Mouse (Mus musculus) hindbrain, embryonic 13.5 days (tissue): ENCODE measurements at regions not wholly inside any gene's neighbourhood (a gene's known extent, or its start where the extent isn't known, plus 50 kb on each side); places are given as distances from the start of the nearest gene placed in this dataset.

Source experiments
- ATAC-seq: fragments of 200-750 bp; cut with Nextera tagmentation; 2 replicates; pipeline ENCODE4 v1.8.0; 2017; ENCODE audit warnings: moderate TSS enrichment; ENCODE audit not compliant: low FRiP score
- H3K27ac ChIP-seq: fragments of 300-500 bp; sonication (generic); 2 replicates; pipeline ENCODE4 v1.5.1; 2015; ENCODE audit warnings: inconsistent platforms, mild to moderate bottlenecking, moderate library complexity
- H3K27me3 ChIP-seq: fragments of 300-500 bp; sonication (generic); 2 replicates; pipeline ENCODE4 v1.6.1; 2015; ENCODE audit warnings: mild to moderate bottlenecking, inconsistent platforms
- H3K36me3 ChIP-seq: fragments of 300-500 bp; sonication (generic); 2 replicates; pipeline ENCODE4 v1.6.1; 2015; ENCODE audit warnings: mild to moderate bottlenecking, inconsistent platforms
- H3K4me1 ChIP-seq: fragments of 300-500 bp; sonication (generic); replicated peaks from 2 replicates; pipeline ENCODE4 v1.6.1; 2015; ENCODE audit warnings: inconsistent platforms
- H3K4me2 ChIP-seq: fragments of 300-500 bp; sonication (generic); 2 replicates; pipeline ENCODE4 v1.6.1; 2015; ENCODE audit warnings: inconsistent platforms, mild to moderate bottlenecking, moderate library complexity
- H3K4me3 ChIP-seq: fragments of 300-500 bp; sonication (generic); 2 replicates; pipeline ENCODE4 v1.5.1; 2015; ENCODE audit warnings: mild to moderate bottlenecking, inconsistent platforms
- H3K9ac ChIP-seq: fragments of 300-500 bp; sonication (generic); 2 replicates; pipeline ENCODE4 v1.6.1; 2015; ENCODE audit warnings: mild to moderate bottlenecking, inconsistent platforms
- H3K9me3 ChIP-seq: fragments of 300-500 bp; sonication (generic); 2 replicates; pipeline ENCODE4 v1.6.1; 2016; ENCODE audit warnings: inconsistent platforms
- WGBS: fragments of 180-500 bp; shearing (Covaris S2); methylation state at CpG from one replicate; pipeline ENCODE4 v1.1.7; 2015; 5-methylcytosine and 5-hydroxymethylcytosine counted together

- no peak overlapping the region for H3K4me3 ChIP-seq
- H3K4me1 ChIP-seq = no peaks in the 10 kb centered on the region
- no peak overlapping the region for H3K4me2 ChIP-seq
- H3K36me3 ChIP-seq = no peaks in the 10 kb centered on the region
- 90% methylated on average over 5 of the region's 5 CpGs for WGBS
- H3K27ac ChIP-seq = no peak overlapping the region
- no peak for ATAC-seq
- H3K9ac ChIP-seq = no peak overlapping the region
- H3K27me3 ChIP-seq = no peaks in the 10 kb centered on the region
- H3K9me3 ChIP-seq = no peaks in the 10 kb centered on the region; the same call in 1 of the 2 replicates
Observed at GRCm38 (mm10) chr1:57576066-57576753, 169.3 kb upstream of the Tyw5 start.

- no peaks in the 10 kb centered on the region; the same call in 1 of the 2 replicates for H3K9me3 ChIP-seq
- H3K4me2 ChIP-seq = no peak overlapping the region
- H3K27ac ChIP-seq = no peak overlapping the region
- no peaks in the 10 kb centered on the region for H3K36me3 ChIP-seq
- H3K4me1 ChIP-seq = no peaks in the 10 kb centered on the region
- 82% methylated on average over 3 of the region's 3 CpGs for WGBS
- ATAC-seq = no peak
- no peak overlapping the region for H3K4me3 ChIP-seq
- no peak overlapping the region for H3K9ac ChIP-seq
- no peaks in the 10 kb centered on the region for H3K27me3 ChIP-seq
Observed at GRCm38 (mm10) chr1:57579086-57579485, 172.2 kb upstream of the Tyw5 start.

DNA sequence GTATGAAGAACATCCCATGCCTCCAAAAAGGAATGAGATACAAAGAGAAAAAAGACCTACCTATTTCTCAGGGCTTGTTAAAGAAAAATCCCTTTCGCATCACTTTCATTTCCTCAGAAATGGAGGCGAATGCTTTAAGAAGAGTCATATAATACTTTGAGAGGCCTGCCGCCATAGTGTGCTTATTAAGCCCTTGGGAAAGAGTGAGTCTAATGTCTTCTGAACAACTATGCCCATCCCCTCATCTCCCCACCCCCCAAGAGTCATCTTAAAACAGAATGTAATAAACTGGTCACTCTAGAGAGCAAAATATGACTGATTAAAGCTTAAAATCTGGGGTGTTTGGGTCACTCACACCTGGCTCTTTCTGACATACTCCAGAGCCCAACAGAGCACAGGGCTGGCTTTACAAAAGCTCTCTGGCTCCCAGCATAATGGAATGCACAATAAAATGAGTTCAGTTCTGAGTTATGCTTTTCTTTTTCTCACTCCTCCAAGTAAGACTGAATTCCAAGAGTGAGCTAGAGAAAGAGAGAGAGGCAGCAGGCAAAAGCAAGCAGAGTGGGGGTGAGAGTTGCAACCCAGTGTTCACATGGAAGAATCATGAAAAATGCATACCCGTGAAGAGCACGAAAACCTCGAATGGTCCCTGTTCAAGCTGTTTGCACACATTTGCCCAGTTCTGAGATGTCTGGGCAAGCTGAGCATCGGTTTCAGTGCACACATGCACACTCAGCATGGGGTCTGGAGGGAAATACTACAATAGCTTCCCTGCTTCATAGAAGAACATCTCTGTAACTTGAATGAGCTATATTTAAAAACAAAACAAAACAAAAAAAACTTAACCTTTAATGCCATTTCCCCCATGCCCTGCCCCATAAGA, 180.0 kb upstream of the Spats2l start:
- Histone ChIP-seq H3K27me3 (no peaks in the 10 kb centered on the region), H3K27ac (peak overlapping the region; percentile 30; the same call in 1 of the 2 replicates), H3K4me2 (no peak overlapping the region), H3K9ac (no peak overlapping the region), H3K4me1 (peaks cover 13% of the 10 kb centered on the region), H3K4me3 (no peak overlapping the region), H3K36me3 (no peaks in the 10 kb centered on the region), H3K9me3 (peaks cover 2% of the 10 kb centered on the region; the same call in 1 of the 2 replicates)
- 79% methylated on average over 7 of the region's 7 CpGs for WGBS
- no peak for ATAC-seq

DNA sequence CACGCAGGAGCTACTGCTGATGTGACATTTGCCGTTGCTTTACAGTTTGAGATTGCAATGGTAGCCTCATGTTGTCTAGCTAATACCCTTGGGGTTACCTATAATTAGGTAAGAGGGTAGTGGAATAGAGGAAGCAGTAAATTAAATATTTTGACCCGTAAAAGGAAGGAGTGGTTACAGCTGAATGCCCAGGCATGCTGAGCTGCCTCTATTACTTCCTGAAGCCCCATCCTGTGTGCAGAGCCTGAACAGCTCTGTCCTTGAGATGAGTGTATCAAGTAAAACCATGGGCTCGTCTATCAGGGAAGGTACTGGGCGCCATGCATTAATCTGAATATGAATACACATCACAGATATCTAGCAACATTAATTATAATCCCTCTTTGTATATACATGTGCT, 179.1 kb upstream of the Spats2l start:
- WGBS = 51% methylated on average over 5 of the region's 5 CpGs
- ATAC-seq = peak; percentile 57; the same call in 1 of the 2 replicates
- H3K27me3 ChIP-seq = no peaks in the 10 kb centered on the region

GRCm38 (mm10) chr1:57600951-57601350, 173.0 kb upstream of the Spats2l start:
- H3K27ac ChIP-seq = no peak overlapping the region
- no peak overlapping the region for H3K9ac ChIP-seq
- 56% methylated on average over 2 of the region's 2 CpGs for WGBS
- no peaks in the 10 kb centered on the region for H3K4me1 ChIP-seq
- no peaks in the 10 kb centered on the region for H3K9me3 ChIP-seq
- no peak overlapping the region for H3K4me2 ChIP-seq
- no peak for ATAC-seq
- H3K36me3 ChIP-seq = no peaks in the 10 kb centered on the region
- no peaks in the 10 kb centered on the region for H3K27me3 ChIP-seq
- H3K4me3 ChIP-seq = no peak overlapping the region

More for the DNA sequence above, 179.1 kb upstream of the Spats2l start:
- peaks cover 13% of the 10 kb centered on the region for H3K4me1 ChIP-seq
- H3K9ac ChIP-seq = no peak overlapping the region
- H3K27ac ChIP-seq = no peak overlapping the region
- no peaks in the 10 kb centered on the region for H3K36me3 ChIP-seq
- H3K4me3 ChIP-seq = no peak overlapping the region
- no peak overlapping the region for H3K4me2 ChIP-seq
- no peaks in the 10 kb centered on the region for H3K9me3 ChIP-seq

DNA sequence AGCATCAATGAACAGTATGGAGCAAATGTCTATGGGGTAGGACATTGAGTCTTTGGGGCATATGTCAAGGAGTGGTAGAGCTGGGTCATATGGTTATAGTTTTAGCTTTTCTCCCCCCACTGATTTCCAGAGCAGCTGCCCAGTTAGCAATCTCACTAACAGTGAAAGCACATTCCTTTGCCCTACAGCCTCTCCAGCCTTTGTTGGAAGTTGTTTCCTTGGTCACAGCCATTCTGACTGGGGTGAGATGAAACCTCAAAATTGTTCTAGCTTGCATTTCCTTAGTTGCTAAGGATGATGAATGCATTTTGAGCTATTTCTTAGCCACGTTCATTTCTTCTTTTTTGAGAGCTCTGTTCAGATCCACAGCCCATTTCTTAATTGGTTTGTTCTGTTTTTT, 168.4 kb upstream of the Spats2l start:
- Histone ChIP-seq H3K4me1 (peaks cover 12% of the 10 kb centered on the region), H3K4me2 (no peak overlapping the region), H3K9me3 (no peaks in the 10 kb centered on the region), H3K27me3 (no peaks in the 10 kb centered on the region), H3K36me3 (no peaks in the 10 kb centered on the region), H3K4me3 (no peak overlapping the region), H3K27ac (no peak overlapping the region), H3K9ac (no peak overlapping the region)
- ATAC-seq = no peak
- WGBS = 76% methylated on average over 1 of the region's 1 CpGs

GRCm38 (mm10) chr1:57606060-57606683, 167.8 kb upstream of the Spats2l start:
- Histone ChIP-seq H3K4me3 (no peak overlapping the region), H3K4me2 (no peak overlapping the region), H3K4me1 (peaks cover 12% of the 10 kb centered on the region), H3K27me3 (no peaks in the 10 kb centered on the region), H3K9me3 (no peaks in the 10 kb centered on the region), H3K36me3 (no peaks in the 10 kb centered on the region), H3K9ac (no peak overlapping the region), H3K27ac (no peak overlapping the region)
- 79% methylated on average over 4 of the region's 4 CpGs for WGBS
- ATAC-seq = no peak

DNA sequence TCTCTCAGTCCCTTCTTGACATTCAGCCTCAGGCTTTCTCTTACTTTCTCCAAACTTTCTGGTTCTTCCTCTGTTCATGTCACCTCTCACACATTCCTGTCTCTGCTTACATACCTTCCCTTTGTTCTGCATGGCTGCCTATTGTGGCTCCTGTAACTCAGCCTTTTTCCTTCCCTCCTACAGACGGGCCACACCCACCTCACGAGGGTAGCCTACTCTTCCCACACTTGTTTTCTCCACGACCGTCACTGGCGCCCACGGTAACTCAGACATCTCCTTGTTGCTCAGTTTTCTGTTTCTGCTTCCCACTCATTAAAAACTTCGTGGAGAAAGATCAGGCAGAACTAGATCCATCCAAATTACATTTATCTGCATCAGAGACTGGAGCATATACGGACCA, 166.9 kb upstream of the Spats2l start:
- Histone ChIP-seq H3K36me3 (no peaks in the 10 kb centered on the region), H3K4me2 (no peak overlapping the region), H3K27me3 (no peaks in the 10 kb centered on the region), H3K4me3 (no peak overlapping the region), H3K9me3 (no peaks in the 10 kb centered on the region), H3K9ac (no peak overlapping the region), H3K27ac (no peak overlapping the region), H3K4me1 (peaks cover 15% of the 10 kb centered on the region)
- no peak for ATAC-seq
- 67% methylated on average over 8 of the region's 8 CpGs for WGBS

DNA sequence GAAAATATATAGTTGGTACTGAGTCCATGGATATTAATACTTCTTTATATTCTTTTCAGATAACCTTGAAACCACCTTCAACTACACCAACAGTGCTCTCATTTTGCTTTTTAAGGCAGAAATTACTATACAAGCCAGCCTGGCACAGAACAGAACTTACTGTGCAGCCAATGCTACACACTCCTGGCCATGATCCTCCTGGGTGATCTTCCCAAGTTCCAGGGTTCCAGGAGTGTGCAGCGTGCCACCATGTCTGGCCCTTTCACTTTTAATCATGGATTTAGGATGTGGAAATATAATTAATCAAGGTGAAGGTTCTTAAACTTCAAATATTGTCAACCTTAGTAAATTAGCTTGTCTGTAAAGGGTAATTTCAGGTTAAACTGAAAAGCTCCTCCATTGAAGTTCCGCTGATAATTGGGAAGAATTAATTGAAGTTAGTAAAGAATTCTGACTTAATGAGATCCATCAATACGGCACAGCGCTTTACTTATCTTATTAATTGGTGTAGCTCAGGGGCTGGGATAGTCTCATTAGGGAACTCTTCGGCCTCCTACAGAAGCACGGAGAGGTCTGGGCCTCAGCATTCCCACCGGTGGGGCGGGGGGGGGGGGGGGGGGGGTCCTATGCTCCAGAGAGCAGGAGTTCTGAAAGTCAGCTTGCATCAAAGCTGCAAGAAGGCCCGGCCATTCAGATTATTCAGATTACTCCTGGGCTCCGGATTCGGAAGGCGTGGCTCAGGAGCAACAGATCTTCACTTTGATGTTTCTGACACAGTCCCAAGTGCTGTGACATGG, 166.1 kb upstream of the Spats2l start:
- WGBS = 49% methylated on average over 9 of the region's 12 CpGs
- Histone ChIP-seq H3K36me3 (no peaks in the 10 kb centered on the region), H3K4me1 (peaks cover 23% of the 10 kb centered on the region), H3K27ac (no peak overlapping the region), H3K27me3 (no peaks in the 10 kb centered on the region), H3K9me3 (no peaks in the 10 kb centered on the region), H3K9ac (no peak overlapping the region), H3K4me2 (no peak overlapping the region), H3K4me3 (no peak overlapping the region)
- no peak for ATAC-seq

GRCm38 (mm10) chr1:57608423-57608679, 165.6 kb upstream of the Spats2l start:
- H3K4me1 ChIP-seq = peaks cover 28% of the 10 kb centered on the region
- no peak for ATAC-seq
- no peak overlapping the region for H3K4me2 ChIP-seq
- no peak overlapping the region for H3K27ac ChIP-seq
- WGBS = 28% methylated on average over 2 of the region's 2 CpGs
- H3K9ac ChIP-seq = no peak overlapping the region
- H3K27me3 ChIP-seq = no peaks in the 10 kb centered on the region
- H3K36me3 ChIP-seq = no peaks in the 10 kb centered on the region
- no peaks in the 10 kb centered on the region for H3K9me3 ChIP-seq
- no peak overlapping the region for H3K4me3 ChIP-seq

DNA sequence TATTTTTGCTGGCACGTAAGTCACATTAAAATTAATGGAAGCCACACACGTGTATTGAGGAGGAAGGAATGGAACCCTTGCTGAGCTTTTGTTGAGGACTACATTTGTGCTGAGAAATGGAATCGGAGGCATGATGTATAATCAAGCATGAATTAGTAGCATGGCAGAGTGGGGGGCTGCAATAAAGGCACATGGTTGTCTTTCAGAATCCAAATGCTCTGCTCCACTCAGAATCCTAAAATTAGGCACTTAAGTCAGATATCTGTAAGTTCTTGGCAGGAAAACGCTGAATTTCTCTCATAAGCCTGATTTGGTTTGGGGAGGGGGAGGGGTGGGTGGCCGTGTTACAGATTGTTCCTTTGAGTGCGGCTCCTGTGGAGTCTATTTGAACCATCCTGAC, 164.7 kb upstream of the Spats2l start:
- Histone ChIP-seq H3K27ac (no peak overlapping the region), H3K9me3 (no peaks in the 10 kb centered on the region), H3K4me3 (no peak overlapping the region), H3K4me2 (no peak overlapping the region), H3K9ac (no peak overlapping the region), H3K4me1 (peaks cover 35% of the 10 kb centered on the region), H3K36me3 (no peaks in the 10 kb centered on the region), H3K27me3 (no peaks in the 10 kb centered on the region)
- 23% methylated on average over 6 of the region's 6 CpGs for WGBS
- no peak for ATAC-seq

GRCm38 (mm10) chr1:57612171-57612570, 161.8 kb upstream of the Spats2l start:
- Histone ChIP-seq H3K27ac (peak overlapping the region; percentile 55), H3K4me2 (no peak overlapping the region)
- 43% methylated on average over 4 of the region's 4 CpGs for WGBS

More at GRCm38 (mm10) chr1:57612171-57612570, 161.8 kb upstream of the Spats2l start:
- H3K4me3 ChIP-seq = no peak overlapping the region
- H3K4me1 ChIP-seq = peaks cover 35% of the 10 kb centered on the region
- no peaks in the 10 kb centered on the region for H3K9me3 ChIP-seq
- no peaks in the 10 kb centered on the region for H3K36me3 ChIP-seq
- H3K9ac ChIP-seq = no peak overlapping the region
- no peak for ATAC-seq
- H3K27me3 ChIP-seq = no peaks in the 10 kb centered on the region
